Mouse (Mus musculus) neural tube, embryonic 14.5 days (tissue): ENCODE data around the gene Pitpnm1. TPM values are rescaled to one million over a fixed set of nuclear protein-coding genes. Genes with fewer than 3 reads are reported as not detected.
"Not testable (repeated sequence)": the region's sequence is repeated elsewhere in the genome, so short reads cannot be mapped to it uniquely, and the experiment has no call there.

Source experiments
- ATAC-seq: fragments of 200-750 bp; cut with Nextera tagmentation; 2 replicates; pipeline ENCODE4 v1.8.0; 2017; ENCODE audit warnings: low read depth, mild to moderate bottlenecking, moderate TSS enrichment, moderate library complexity
- H3K27ac ChIP-seq: fragments of 300-500 bp; sonication (generic); 2 replicates; pipeline ENCODE4 v1.5.1; 2014; ENCODE audit warnings: low read depth, mild to moderate bottlenecking, control low read depth, low read length, moderate library complexity, mixed read lengths
- H3K27me3 ChIP-seq: fragments of 300-500 bp; sonication (generic); 2 replicates; pipeline ENCODE4 v1.6.1; 2014; ENCODE audit warnings: low read length; ENCODE audit not compliant: control insufficient read depth, insufficient read depth
- H3K36me3 ChIP-seq: fragments of 300-500 bp; sonication (generic); 2 replicates; pipeline ENCODE4 v1.6.1; 2014; ENCODE audit warnings: low read length, mixed read lengths; ENCODE audit not compliant: control insufficient read depth, insufficient read depth
- H3K4me1 ChIP-seq: fragments of 300-500 bp; sonication (generic); 2 replicates; pipeline ENCODE4 v1.6.1; 2014; ENCODE audit warnings: low read length; ENCODE audit not compliant: control insufficient read depth, insufficient read depth
- H3K4me2 ChIP-seq: fragments of 300-500 bp; sonication (generic); 2 replicates; pipeline ENCODE4 v1.6.1; 2014; ENCODE audit warnings: mild to moderate bottlenecking, low read depth, low read length, control low read depth
- H3K4me3 ChIP-seq: fragments of 300-500 bp; sonication (generic); 2 replicates; pipeline ENCODE4 v1.5.1; 2014; ENCODE audit warnings: low read depth, low read length, control low read depth, mixed read lengths
- H3K9ac ChIP-seq: fragments of 300-500 bp; sonication (generic); replicated peaks from 2 replicates; pipeline ENCODE4 v1.6.1; 2014; ENCODE audit warnings: low read depth, mild to moderate bottlenecking, control low read depth, low read length, mixed read lengths
- H3K9me3 ChIP-seq: fragments of 300-500 bp; sonication (generic); 2 replicates; pipeline ENCODE4 v1.6.1; 2016; ENCODE audit warnings: low read length; ENCODE audit not compliant: control insufficient read depth
- WGBS: fragments of 180-500 bp; shearing (Covaris S2); extraction: QIAGEN DNeasy Blood & Tissue Kit; methylation state at CpG from one replicate; pipeline ENCODE4 v1.1.7; 2014; 5-methylcytosine and 5-hydroxymethylcytosine counted together
- polyA plus RNA-seq: library from polyadenylated mRNA; unstranded; fragments of >200 nt; fragmentation: Nextera tagmentation; extraction: Ambion mirVana; gene quantifications from 2 replicates; pipeline ENCODE4 v1.2.1, GENCODE M21; 2014

Pitpnm1 gene
- polyA plus RNA-seq, 1 experiment from 2014 or later = 76.5 TPM

- peaks cover 12% of the 10 kb centered on the region for H3K4me1 ChIP-seq
- H3K36me3 ChIP-seq = peaks cover 17% of the 10 kb centered on the region
- peak overlapping the region; percentile 68 for H3K4me3 ChIP-seq
- not testable (repeated sequence) for H3K27me3 ChIP-seq, H3K9me3 ChIP-seq, ATAC-seq
- 24% methylated on average over 4 of the region's 4 CpGs for WGBS
- H3K4me2 ChIP-seq = peak overlapping the region; percentile 56
- peak overlapping the region; percentile 34; the same call in 1 of the 2 replicates for H3K27ac ChIP-seq
- H3K9ac ChIP-seq = peak overlapping the region; percentile 78
These were observed 25.5 kb downstream of the Pitpnm1 start for GRCm38 (mm10) chr19:4125268-4125667.

- Histone ChIP-seq H3K4me3 (peak within 1 kb of the TSS; percentile 68), H3K27ac (peak within 1 kb of the TSS; percentile 69), H3K27me3 (no peaks in the 10 kb centered on the region), H3K4me1 (peaks cover 6% of the 10 kb centered on the region), H3K9ac (peak within 1 kb of the TSS; percentile 78), H3K9me3 (no peaks in the 10 kb centered on the region), H3K4me2 (peak within 1 kb of the TSS; percentile 56), H3K36me3 (peaks cover 19% of the 10 kb centered on the region)
- peak; percentile 93 for ATAC-seq
- 1% methylated on average over 63 of the region's 64 CpGs for WGBS
These were observed 26.2 kb downstream of the Pitpnm1 start, which contains the start of gene Aip for GRCm38 (mm10) chr19:4125741-4126696. TSS of gene Aip (minus strand) at chr19:4125858.

- Histone ChIP-seq H3K4me2 (peak overlapping the region; percentile 56), H3K4me1 (peaks cover 6% of the 10 kb centered on the region), H3K9me3 (no peaks in the 10 kb centered on the region), H3K27me3 (no peaks in the 10 kb centered on the region), H3K27ac (no peak overlapping the region), H3K4me3 (peak overlapping the region; percentile 68), H3K9ac (peak overlapping the region; percentile 78), H3K36me3 (peaks cover 28% of the 10 kb centered on the region)
- no peak for ATAC-seq
- 67% methylated on average over 7 of the region's 7 CpGs for WGBS
These were observed 27.1 kb downstream of the Pitpnm1 start for GRCm38 (mm10) chr19:4126759-4127495.

- Histone ChIP-seq H3K9ac (no peak overlapping the region), H3K4me3 (no peak overlapping the region), H3K9me3 (no peaks in the 10 kb centered on the region), H3K36me3 (peaks cover 38% of the 10 kb centered on the region), H3K4me2 (no peak overlapping the region), H3K27me3 (no peaks in the 10 kb centered on the region), H3K4me1 (peaks cover 6% of the 10 kb centered on the region), H3K27ac (no peak overlapping the region)
- WGBS = 96% methylated on average over 7 of the region's 7 CpGs
- ATAC-seq = no peak
These were observed 29.7 kb downstream of the Pitpnm1 start for GRCm38 (mm10) chr19:4129462-4129861.

GRCm38 (mm10) chr19:4130106-4130505 is 30.3 kb downstream of the Pitpnm1 start:
- Histone ChIP-seq H3K4me3 (no peak overlapping the region), H3K27ac (no peak overlapping the region), H3K36me3 (peaks cover 38% of the 10 kb centered on the region), H3K9ac (no peak overlapping the region), H3K4me2 (no peak overlapping the region), H3K4me1 (peaks cover 6% of the 10 kb centered on the region), H3K9me3 (no peaks in the 10 kb centered on the region), H3K27me3 (no peaks in the 10 kb centered on the region)
- 90% methylated on average over 4 of the region's 4 CpGs for WGBS
- no peak for ATAC-seq

GRCm38 (mm10) chr19:4131075-4131474 is 31.3 kb downstream of the Pitpnm1 start:
- 92% methylated on average over 5 of the region's 5 CpGs for WGBS
- no peaks in the 10 kb centered on the region for H3K9me3 ChIP-seq
- no peak overlapping the region for H3K27ac ChIP-seq
- peaks cover 38% of the 10 kb centered on the region for H3K36me3 ChIP-seq
- H3K27me3 ChIP-seq = no peaks in the 10 kb centered on the region
- H3K9ac ChIP-seq = no peak overlapping the region
- H3K4me1 ChIP-seq = peaks cover 6% of the 10 kb centered on the region
- no peak for ATAC-seq
- H3K4me3 ChIP-seq = no peak overlapping the region
- no peak overlapping the region for H3K4me2 ChIP-seq

- 95% methylated on average over 2 of the region's 2 CpGs for WGBS
- no peak overlapping the region for H3K4me2 ChIP-seq
- H3K36me3 ChIP-seq = peaks cover 38% of the 10 kb centered on the region
- no peak overlapping the region for H3K4me3 ChIP-seq
- H3K4me1 ChIP-seq = peaks cover 4% of the 10 kb centered on the region
- no peak overlapping the region for H3K27ac ChIP-seq
- ATAC-seq = no peak
- no peaks in the 10 kb centered on the region for H3K27me3 ChIP-seq
- H3K9me3 ChIP-seq = no peaks in the 10 kb centered on the region
- H3K9ac ChIP-seq = no peak overlapping the region
These were observed 32.0 kb downstream of the Pitpnm1 start for GRCm38 (mm10) chr19:4131768-4132167.

- Histone ChIP-seq H3K27ac (no peak overlapping the region), H3K4me1 (no peaks in the 10 kb centered on the region), H3K9ac (no peak overlapping the region), H3K4me2 (no peak overlapping the region), H3K4me3 (no peak overlapping the region), H3K9me3 (no peaks in the 10 kb centered on the region), H3K36me3 (peaks cover 29% of the 10 kb centered on the region), H3K27me3 (no peaks in the 10 kb centered on the region)
- 94% methylated on average over 4 of the region's 4 CpGs for WGBS
- no peak for ATAC-seq
These were observed 34.6 kb downstream of the Pitpnm1 start for GRCm38 (mm10) chr19:4134354-4134753.
